Mouse (Mus musculus) myocyte (in vitro differentiated cells): ENCODE results near the gene Pard3b. TPM values are rescaled to one million over a fixed set of nuclear protein-coding genes. Genes with fewer than 3 reads are reported as not detected.
A peak's percentile ranks its signal among the peaks of the same experiment; 100 is the strongest.

Source experiments
- H3K27me3 ChIP-seq: one replicate; pipeline ENCODE4 v1.6.1; 2011; ENCODE audit not compliant: control insufficient read depth, insufficient read depth, insufficient read length
- H3K36me3 ChIP-seq: one replicate; pipeline ENCODE4 v1.6.1; 2011; ENCODE audit not compliant: control insufficient read depth, insufficient read depth
- H3K4me2 ChIP-seq: one replicate; pipeline ENCODE4 v1.6.1; 2011; ENCODE audit warnings: low read depth, control low read depth
- H3K4me3 ChIP-seq: one replicate; pipeline ENCODE4 v1.5.1; 2011; ENCODE audit warnings: mild to moderate bottlenecking, control low read depth, moderate library complexity
- H3K79me2 ChIP-seq: one replicate; pipeline ENCODE4 v1.6.1; 2011; ENCODE audit not compliant: control insufficient read depth, insufficient read depth
- H3ac ChIP-seq: one replicate; pipeline ENCODE4 v1.6.1; 2011; ENCODE audit not compliant: control insufficient read depth, insufficient read length
- CEBPB ChIP-seq: IDR thresholded peaks from 2 replicates; pipeline ENCODE4 v1.6.1; 2011; ENCODE audit warnings: mild to moderate bottlenecking, moderate library complexity; ENCODE audit not compliant: poor library complexity, insufficient read depth, severe bottlenecking
- E2F4 ChIP-seq: IDR thresholded peaks from one replicate; pipeline ENCODE4 v1.6.1; 2011; ENCODE audit warnings: mild to moderate bottlenecking, control low read depth, moderate library complexity; ENCODE audit not compliant: insufficient read depth
- MAX ChIP-seq: IDR thresholded peaks from one replicate; pipeline ENCODE4 v1.6.1; 2011; ENCODE audit warnings: low read depth, mild to moderate bottlenecking, control low read depth
- MYOD1 ChIP-seq, 3 experiments: IDR thresholded peaks; one replicate each; pipeline ENCODE4 v1.6.1; 2011; ENCODE audit warnings: control low read depth in 2 of 3, low read depth in 2 of 3, mild to moderate bottlenecking in 2 of 3, moderate library complexity in 1 of 3; ENCODE audit not compliant: insufficient read length in 2 of 3, control insufficient read depth in 1 of 3
- MYOG ChIP-seq, 3 experiments: IDR thresholded peaks; one replicate each; pipeline ENCODE4 v1.6.1; 2011; ENCODE audit warnings: control low read depth in 2 of 3, low read depth in 2 of 3, mild to moderate bottlenecking in 2 of 3; ENCODE audit not compliant: insufficient read length in 2 of 3, control insufficient read depth in 1 of 3, insufficient read depth in 1 of 3
- POLR2A ChIP-seq: IDR thresholded peaks from one replicate; pipeline ENCODE4 v1.6.1; 2011; ENCODE audit warnings: low read depth, mild to moderate bottlenecking, control low read depth, moderate library complexity; ENCODE audit not compliant: insufficient read length
- POLR2AphosphoS2 ChIP-seq: IDR thresholded peaks from one replicate; pipeline ENCODE4 v1.6.1; 2011; ENCODE audit warnings: low read depth, control low read depth; ENCODE audit not compliant: insufficient read length
- REST ChIP-seq: IDR thresholded peaks from one replicate; pipeline ENCODE4 v1.6.1; 2011; ENCODE audit warnings: mild to moderate bottlenecking, control low read depth, moderate library complexity; ENCODE audit not compliant: insufficient read depth, insufficient read length
- SRF ChIP-seq: IDR thresholded peaks from one replicate; pipeline ENCODE4 v1.6.1; 2011; ENCODE audit warnings: low read depth; ENCODE audit not compliant: control insufficient read depth, insufficient read length
- TCF12 ChIP-seq: IDR thresholded peaks from one replicate; pipeline ENCODE4 v1.6.1; 2011; ENCODE audit warnings: mild to moderate bottlenecking, control low read depth; ENCODE audit not compliant: poor library complexity, insufficient read depth, severe bottlenecking
- TCF3 ChIP-seq: IDR thresholded peaks from one replicate; pipeline ENCODE4 v1.6.1; 2011; ENCODE audit warnings: low read depth, control low read depth; ENCODE audit not compliant: insufficient read length
- USF1 ChIP-seq: IDR thresholded peaks from one replicate; pipeline ENCODE4 v1.6.1; 2011; ENCODE audit warnings: low read depth, mild to moderate bottlenecking, control low read depth, moderate library complexity
- polyA plus RNA-seq: library from polyadenylated mRNA; unstranded; fragments of >200 nt; fragmentation: generic; extraction: Trizol; gene quantifications from one replicate; pipeline ENCODE4 v1.2.1, GENCODE M21; 2012; ENCODE audit warnings: missing spikeins

Pard3b gene
- polyA plus RNA-seq, 1 experiment = 0.17 TPM

- Histone ChIP-seq H3K79me2 (no peaks in the 10 kb centered on the region), H3K36me3 (no peaks in the 10 kb centered on the region), H3K4me3 (no peak overlapping the region), H3K27me3 (no peaks in the 10 kb centered on the region), H3ac (no peak overlapping the region), H3K4me2 (no peak overlapping the region)
- TF ChIP-seq TCF12 (no peak), MAX (no peak), E2F4 (no peak), REST (no peak), CEBPB (no peak), MYOD1 (IDR thresholded peaks at IDR 0.05; ENCODE audit: control insufficient read depth in 1 of 3, insufficient read length in 2 of 3, low read depth in 2 of 3) (no peak), USF1 (no peak), TCF3 (no peak), SRF (no peak), MYOG (IDR thresholded peaks at IDR 0.05; ENCODE audit: control insufficient read depth in 1 of 3, insufficient read depth in 1 of 3, insufficient read length in 2 of 3, low read depth in 2 of 3) (no peak), POLR2AphosphoS2 (no peak), POLR2A (no peak)
Observed at GRCm38 (mm10) chr1:62522761-62523160, 884.1 kb downstream of the Pard3b start.

GRCm38 (mm10) chr1:62527788-62528187 lies 889.2 kb downstream of the Pard3b start:
- TF ChIP-seq CEBPB (no peak), MAX (no peak), REST (no peak)
- no peak overlapping the region for H3K4me2 ChIP-seq

GRCm38 (mm10) chr1:62529941-62530340 lies 891.3 kb downstream of the Pard3b start:
- Histone ChIP-seq H3K36me3 (no peaks in the 10 kb centered on the region), H3ac (no peak overlapping the region), H3K4me3 (no peak overlapping the region), H3K4me2 (no peak overlapping the region), H3K27me3 (no peaks in the 10 kb centered on the region), H3K79me2 (no peaks in the 10 kb centered on the region)
- TF ChIP-seq POLR2A (no peak), MAX (no peak), USF1 (no peak), POLR2AphosphoS2 (no peak), SRF (no peak), TCF3 (no peak), MYOG (IDR thresholded peaks at IDR 0.05; ENCODE audit: control insufficient read depth in 1 of 3, insufficient read depth in 1 of 3, insufficient read length in 2 of 3, low read depth in 2 of 3) (no peak)

More at GRCm38 (mm10) chr1:62527788-62528187, 889.2 kb downstream of the Pard3b start:
- no peaks in the 10 kb centered on the region for H3K36me3 ChIP-seq
- H3K79me2 ChIP-seq = no peaks in the 10 kb centered on the region
- H3K4me3 ChIP-seq = no peak overlapping the region
- no peaks in the 10 kb centered on the region for H3K27me3 ChIP-seq
- H3ac ChIP-seq = no peak overlapping the region

GRCm38 (mm10) chr1:62532426-62533126 lies 894.0 kb downstream of the Pard3b start:
- TF ChIP-seq TCF12 = peak; percentile 30
- peak; percentile 64 for TF ChIP-seq USF1
- TF ChIP-seq CEBPB = no peak
- no peak for TF ChIP-seq TCF3
- TF ChIP-seq MYOD1 (IDR thresholded peaks at IDR 0.05; ENCODE audit: control insufficient read depth in 1 of 3, insufficient read length in 2 of 3, low read depth in 2 of 3) = peak in 2 of 3 experiments; percentile 31 to 50
- TF ChIP-seq SRF = no peak
- TF ChIP-seq POLR2AphosphoS2 = no peak
- no peaks in the 10 kb centered on the region for H3K79me2 ChIP-seq
- no peak overlapping the region for H3ac ChIP-seq
- no peaks in the 10 kb centered on the region for H3K36me3 ChIP-seq
- H3K4me2 ChIP-seq = peak overlapping the region; percentile 68
- H3K4me3 ChIP-seq = no peak overlapping the region
- H3K27me3 ChIP-seq = no peaks in the 10 kb centered on the region

- TF ChIP-seq POLR2AphosphoS2 (no peak), USF1 (peak; percentile 37), E2F4 (no peak), POLR2A (no peak), MYOG (IDR thresholded peaks at IDR 0.05; ENCODE audit: control insufficient read depth in 1 of 3, insufficient read depth in 1 of 3, insufficient read length in 2 of 3, low read depth in 2 of 3) (peak in 1 of 3 experiments; percentile 19), MAX (no peak), MYOD1 (IDR thresholded peaks at IDR 0.05; ENCODE audit: control insufficient read depth in 1 of 3, insufficient read length in 2 of 3, low read depth in 2 of 3) (peak in 2 of 3 experiments; percentile 65 to 67)
Observed at GRCm38 (mm10) chr1:62548953-62549352, 910.3 kb downstream of the Pard3b start.

More at GRCm38 (mm10) chr1:62548953-62549352, 910.3 kb downstream of the Pard3b start:
- Histone ChIP-seq H3K4me2 (peak overlapping the region; percentile 67), H3K4me3 (no peak overlapping the region), H3K79me2 (no peaks in the 10 kb centered on the region), H3K27me3 (no peaks in the 10 kb centered on the region), H3K36me3 (no peaks in the 10 kb centered on the region), H3ac (no peak overlapping the region)
